Mouse (Mus musculus) adrenal gland, postnatal 4 days (tissue): ENCODE data around the gene 9430097D07Rik. TPM values are rescaled to one million over a fixed set of nuclear protein-coding genes. Genes with fewer than 3 reads are reported as not detected.

Experiments used
- DNase-seq, 2 experiments: peaks; one replicate each; pipeline ENCODE4 v3.0.0; 2021 to 2022; ENCODE audit warnings: low spot score in 2 of 2, mixed read lengths in 2 of 2
- total RNA-seq, 2 experiments: library from RNA; stranded (reverse); gene quantifications; 2 replicates each; pipeline ENCODE4 v1.2.3; 2021

The 9430097D07Rik gene
- total RNA-seq, 2 experiments from 2014 or later: not detected

DNA sequence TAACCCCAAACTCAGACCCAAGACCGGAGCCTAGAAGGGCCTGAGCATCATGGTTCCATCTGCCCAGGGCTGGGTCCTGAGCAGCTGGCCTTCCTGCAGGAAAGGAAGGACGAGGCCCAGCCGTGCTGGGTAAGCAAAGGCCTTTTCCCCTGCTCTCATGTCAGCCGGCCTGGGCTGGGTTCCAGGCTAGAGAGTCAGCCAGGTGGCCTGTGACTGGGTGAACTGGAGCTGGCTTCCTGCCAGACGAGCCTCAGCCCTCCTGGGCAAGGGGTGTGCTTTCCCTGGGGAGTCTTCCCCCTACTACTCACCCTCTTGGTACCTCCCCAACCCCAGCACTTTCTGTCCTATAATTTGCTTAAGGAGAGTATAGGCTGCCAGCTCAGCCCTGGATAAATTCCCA lies 7.3 kb downstream of the 9430097D07Rik start:
- DNase-seq: no peak

DNA sequence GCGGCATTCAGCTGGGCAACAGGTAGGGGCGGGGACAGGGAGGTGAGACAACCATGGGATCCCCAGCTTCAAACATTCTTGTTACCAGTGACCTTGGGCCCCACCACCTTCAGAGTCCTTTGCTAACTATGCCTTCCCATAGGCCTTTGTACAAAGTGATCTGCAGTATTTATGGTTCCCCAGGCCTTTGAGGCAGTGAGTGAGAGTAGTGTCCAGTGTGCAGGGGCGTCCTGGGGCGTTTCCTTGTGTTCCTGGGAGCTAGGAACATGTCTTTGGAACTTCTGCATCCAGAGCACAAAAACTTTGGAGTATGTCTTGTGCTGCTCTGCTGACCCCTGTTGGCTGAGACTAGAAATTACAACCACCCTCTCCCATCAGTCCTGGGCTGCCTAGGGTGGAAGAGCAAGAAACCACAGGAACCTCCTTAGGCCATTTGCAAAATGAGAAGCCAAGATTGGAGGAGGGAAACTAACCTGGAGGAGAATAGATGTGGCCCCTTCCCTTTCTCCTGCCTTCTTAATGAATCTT lies 8.9 kb downstream of the 9430097D07Rik start:
- DNase-seq: peak in 1 of 2 experiments; percentile 51

DNA sequence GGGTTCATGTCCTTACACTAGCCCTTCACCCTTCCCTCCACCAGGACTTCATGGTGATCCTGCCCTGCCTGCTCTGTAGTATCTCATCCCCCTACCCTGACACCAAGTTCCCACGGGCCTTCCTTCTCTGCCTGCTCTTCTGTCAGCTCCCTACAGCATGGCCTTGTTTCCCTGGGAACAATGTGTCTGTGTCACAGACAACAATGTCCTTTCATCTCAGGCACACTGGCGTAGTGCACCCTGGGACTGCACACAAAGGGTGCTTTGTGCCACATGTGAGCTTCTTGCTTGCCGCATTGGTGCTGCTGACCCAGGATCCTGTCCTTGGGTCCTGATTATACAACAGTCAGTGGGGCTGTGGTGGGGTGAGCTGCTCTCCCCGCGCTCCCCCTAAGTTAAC lies 15.9 kb downstream of the 9430097D07Rik start:
- DNase-seq: no peak

DNA sequence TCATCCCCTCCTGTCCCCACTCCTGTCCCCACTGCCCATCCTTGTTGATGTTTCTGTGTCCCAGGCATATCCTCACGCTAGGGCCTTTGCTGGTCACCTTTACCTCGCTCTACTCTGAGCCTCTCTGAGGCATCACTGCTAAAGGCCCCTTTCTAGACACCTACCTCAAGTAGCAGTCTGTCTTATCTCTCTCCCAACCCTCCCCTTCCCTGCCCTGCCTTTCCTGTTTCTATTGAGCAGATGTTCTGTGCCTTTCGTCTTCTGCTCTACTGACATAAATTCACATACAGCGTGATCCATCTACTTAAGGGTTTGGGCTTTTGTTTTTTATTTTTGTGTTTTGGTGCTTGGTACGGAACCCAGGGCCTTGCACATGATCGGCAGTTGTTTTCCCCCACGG lies 19.5 kb downstream of the 9430097D07Rik start:
- no peak for DNase-seq

DNA sequence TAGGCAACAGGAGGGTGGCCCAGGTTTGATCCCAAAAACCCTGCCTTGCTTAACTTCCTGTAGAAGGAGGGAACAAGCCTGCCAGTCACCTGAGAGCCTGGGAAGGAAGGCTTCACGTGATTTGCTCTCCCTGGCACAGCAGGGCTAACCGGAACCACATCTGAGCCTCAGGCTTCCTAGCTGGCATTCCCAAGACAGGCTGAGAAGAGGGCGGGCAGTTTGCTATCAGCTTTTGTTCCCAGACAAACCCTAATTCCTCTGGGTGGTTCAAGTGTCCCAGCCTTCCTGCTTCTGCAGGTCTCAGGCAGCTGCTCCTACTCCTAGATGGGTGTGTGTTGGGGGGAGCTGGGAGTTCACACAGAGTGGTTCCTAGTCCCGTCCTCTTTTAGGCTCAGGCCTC lies 20.0 kb downstream of the 9430097D07Rik start:
- DNase-seq: no peak

DNA sequence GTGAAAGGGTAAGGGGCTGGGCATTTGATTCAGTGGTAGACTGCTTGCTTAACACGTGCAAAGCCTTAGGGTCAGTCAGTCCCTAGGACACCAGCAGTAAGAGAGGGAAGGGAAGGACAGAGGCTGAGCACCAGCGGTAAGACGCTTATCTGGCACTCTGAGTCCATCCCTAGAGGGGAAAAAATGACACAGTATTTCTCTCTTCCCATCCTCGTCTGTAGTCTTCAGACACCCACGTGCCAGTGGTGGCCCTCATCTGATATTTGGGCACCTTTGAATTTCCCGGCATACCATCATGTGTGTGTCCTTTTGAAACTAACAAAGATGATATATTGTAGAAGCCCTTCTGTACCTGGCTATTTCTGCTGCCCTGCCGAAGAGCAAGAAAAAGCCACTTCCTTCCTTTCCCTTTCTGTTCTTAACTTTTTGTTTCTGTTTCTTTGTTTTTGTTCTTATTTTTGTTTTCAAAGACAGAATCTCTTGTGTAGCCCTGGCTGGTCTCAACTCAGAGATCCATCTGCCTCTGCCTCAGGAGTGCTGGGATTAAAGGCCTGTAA lies 21.8 kb downstream of the 9430097D07Rik start:
- no peak for DNase-seq

DNA sequence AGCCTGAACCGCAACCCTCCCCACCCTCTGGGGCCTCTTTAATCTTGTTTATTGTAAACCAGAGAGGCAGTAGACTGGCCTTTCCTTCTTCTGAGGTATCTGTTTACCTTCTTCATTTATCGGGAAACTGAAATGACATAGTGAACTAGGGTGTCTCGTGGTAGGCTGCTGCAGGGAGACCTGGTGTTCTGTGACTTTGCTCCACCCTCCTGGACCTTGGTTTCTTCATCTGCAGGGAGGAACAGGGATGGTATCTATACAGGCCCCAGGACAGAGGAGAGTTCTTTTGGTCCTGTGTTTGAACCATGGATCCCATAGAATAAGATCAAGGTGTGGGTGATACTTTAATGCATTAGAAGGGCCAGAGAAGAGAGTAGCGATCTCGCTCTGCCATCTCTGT lies 24.2 kb downstream of the 9430097D07Rik start:
- no peak for DNase-seq

DNA sequence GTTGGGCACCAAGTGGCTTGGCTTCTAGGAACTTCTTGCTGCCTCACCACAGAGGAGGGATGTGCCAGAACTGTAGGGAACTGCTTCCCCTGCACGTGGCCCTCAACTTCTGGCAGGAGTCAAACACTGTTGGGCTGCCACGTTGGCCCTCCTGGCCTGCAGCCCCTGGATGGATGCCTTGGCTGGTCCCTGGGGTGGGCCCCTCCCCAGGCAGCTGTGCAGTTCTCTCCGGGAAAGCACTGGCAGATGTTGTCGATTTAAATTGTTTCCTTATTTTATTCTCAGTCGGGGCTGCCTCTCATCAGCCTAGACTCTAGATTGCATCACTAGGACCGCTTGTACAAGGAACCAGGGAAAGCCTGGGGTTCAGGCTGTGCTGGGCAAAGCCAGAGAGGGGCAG lies 25.7 kb downstream of the 9430097D07Rik start:
- no peak for DNase-seq

DNA sequence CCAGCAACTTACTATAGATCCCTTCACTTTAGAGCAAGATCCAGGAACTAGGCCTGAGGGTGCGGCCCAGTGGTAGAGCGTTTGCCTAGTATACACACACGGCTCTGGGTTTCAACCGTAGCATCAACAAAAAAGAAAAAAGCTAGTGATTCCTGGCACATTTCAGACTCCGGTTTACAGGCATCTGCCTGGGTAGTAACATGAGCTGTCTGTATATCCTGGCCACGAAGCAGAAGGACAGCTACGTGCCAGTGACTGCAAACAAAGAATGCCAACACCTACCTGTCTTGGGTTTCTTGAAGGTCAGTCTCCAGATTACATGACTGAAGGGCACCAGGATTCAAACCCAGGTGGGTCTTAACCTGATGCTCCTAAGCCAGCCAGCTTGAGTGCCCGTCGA lies 26.3 kb downstream of the 9430097D07Rik start:
- DNase-seq: no peak

DNA sequence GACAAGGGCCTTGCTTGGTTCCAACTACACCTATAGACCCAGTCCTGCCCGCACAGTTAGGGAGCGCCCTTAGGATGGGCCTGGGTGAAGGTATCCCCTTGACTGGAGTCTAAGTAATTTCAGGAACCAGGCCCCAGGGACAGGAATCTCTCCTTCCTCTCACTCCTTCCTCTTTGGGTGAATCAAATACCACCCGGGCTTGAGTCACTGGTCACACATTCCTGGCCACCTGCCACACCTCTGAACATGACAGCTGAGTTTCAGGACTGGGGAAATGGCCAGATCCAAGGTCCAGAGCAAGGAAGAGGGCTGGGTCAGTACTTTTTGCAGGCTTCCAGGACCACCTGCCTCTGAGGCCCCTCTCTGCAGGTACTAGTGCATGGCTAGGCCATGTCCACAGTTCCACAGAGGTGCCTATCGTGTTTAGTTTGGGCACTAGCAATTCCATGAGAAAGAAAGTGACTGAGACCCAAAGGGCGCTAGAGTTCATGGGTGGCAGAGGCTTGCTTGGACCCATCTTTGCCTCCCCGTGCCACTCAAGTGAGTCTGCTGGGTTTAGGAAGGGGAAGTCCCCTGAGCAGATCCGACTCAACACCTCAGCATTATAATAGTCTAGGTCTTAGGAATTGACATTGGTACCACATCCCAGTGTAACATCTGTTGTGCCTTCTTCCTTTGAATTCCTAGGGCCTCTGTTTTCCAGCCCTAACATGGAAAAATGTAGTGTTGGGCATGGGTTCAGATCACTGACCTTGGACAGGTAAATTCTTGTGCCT lies 27.3 kb downstream of the 9430097D07Rik start:
- DNase-seq: no peak

DNA sequence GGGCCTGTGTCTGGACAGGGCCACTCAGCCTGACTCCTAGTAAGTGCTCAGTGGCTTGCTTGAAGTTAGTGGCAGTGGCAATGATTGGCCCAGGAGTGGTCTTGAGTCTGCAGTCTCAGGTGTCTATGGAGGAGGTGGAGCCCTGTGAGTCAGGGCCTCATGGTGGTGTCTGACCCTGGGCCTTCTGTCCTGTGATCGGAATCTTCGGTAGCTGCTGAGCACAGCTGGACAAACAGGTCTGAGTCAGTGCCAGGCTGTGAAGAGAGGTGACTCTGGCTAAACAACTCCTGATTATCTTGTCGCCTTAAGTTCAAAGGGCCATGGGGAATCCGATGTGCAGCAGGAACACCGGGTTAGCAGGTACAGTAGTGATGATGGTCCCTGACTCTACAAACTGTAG lies 28.1 kb downstream of the 9430097D07Rik start:
- no peak for DNase-seq

DNA sequence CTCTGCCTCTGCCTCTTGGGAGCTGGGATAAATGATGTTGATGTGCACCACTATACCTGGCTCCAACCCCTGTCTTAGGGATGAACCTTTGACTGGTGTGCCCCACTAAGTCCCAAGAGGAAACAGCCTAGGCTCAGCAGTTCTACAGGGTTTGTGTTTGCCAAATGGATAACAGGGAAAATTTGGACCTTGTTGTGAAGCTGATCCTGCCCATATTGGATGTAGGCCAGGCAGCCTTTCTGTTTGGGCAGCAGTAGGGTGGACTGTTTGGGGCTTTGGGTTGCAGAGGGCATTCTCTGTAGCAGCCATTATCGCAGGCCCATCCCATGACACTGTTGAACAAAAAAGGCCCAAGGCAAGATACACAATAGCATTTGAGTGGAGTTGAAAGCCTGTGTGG lies 28.5 kb downstream of the 9430097D07Rik start:
- no peak for DNase-seq

DNA sequence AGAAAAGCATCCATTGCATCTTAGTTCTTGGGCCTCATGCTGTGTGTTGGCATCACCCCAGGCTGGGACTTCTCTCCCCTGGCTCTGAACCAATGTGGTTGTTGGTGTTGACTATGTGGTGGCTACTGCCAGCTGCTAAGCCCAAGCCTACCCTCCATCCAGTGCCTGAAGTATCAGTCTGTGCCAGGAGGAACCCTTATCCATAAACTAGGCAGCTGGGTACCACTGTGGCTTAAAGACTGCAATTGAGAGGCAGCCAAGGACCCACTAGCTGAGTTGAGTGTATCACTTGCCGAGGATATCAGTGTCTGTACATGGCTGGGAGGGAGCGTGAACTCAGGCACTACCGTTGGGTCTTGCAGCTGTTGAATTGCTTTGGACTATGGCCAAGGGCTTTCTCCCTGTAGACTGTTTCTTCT lies 32.4 kb downstream of the 9430097D07Rik start:
- DNase-seq: no peak

DNA sequence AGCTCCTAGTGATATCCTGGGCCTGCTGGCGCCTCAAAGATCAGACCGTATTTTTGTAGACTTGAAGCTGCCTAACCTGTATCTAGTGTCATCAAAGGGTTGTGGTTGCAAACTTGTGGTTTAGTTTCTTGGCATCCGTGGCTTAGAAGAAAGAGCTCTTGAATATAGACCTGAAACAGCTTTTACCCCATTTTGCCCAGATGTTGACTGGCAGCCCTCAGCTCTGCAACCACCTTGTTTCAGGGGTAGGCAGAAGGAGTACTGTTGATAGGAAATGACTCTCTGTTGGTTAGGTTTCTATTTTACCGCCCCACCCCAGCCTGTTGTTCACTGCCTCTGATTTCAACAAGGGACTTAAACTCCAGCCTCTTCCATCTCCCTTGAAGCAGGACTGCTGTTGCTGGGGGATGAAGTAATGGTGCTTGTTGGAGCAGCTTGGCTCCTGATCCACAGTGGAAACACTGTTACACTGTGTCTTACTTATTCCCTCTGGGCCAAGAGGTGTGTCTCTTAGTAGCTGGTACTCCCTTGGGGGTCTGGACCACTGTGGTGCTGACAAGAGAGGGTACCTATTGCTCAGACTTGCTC lies 33.4 kb downstream of the 9430097D07Rik start:
- no peak for DNase-seq

DNA sequence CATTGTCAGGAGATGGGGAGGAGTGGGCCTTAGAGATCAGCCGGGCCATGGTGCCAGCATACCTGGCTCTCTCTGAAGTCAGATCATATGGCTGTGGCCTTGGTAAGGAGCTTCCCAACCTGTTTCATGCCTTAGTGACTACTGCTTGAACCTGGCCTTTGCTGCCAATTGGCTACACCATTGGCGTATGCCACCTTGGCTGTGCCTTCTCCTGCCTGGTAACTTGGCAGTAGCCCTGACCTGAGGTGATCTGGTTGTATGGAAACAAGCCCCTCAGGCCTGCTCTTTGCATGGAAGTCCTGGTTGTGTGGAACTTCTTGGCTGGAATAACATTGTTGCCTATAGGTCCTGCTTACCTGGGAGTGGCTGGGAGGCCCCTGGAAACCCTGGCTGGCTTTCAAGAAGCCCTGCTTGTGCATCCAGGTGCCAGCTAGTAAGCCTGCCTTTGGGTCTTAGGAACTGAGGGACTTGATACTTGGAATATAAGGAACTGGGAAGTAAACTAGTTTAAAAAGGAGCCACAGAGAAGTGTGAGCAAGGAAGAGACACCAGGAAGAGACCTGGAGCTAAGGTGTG lies 34.1 kb downstream of the 9430097D07Rik start:
- DNase-seq: no peak

DNA sequence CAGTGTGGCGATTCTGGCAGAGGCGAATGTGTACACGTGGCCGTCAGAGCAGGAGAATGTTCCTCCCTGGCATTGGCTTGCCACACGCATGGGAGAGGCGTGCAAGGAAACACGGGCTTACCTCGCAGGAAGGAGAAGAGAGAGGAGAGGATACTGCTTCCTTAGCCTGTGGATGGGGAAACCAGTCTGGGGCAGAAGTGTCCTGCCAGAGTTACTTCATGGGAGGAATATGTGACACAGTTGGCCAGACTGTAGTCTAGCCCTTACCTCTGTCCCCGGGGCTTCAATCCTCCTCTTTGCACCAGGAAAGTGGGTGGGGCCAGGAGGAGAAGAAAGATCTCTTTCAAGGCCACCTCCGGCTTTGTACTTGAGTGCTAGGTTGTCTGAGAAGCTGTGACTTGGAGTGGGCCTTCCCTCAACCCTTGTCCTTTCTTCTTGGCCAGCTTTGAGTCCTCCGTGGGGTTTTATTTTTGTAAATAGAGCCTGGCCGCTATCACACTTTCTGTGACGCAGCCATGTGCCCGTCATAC lies 36.0 kb downstream of the 9430097D07Rik start:
- no peak for DNase-seq

DNA sequence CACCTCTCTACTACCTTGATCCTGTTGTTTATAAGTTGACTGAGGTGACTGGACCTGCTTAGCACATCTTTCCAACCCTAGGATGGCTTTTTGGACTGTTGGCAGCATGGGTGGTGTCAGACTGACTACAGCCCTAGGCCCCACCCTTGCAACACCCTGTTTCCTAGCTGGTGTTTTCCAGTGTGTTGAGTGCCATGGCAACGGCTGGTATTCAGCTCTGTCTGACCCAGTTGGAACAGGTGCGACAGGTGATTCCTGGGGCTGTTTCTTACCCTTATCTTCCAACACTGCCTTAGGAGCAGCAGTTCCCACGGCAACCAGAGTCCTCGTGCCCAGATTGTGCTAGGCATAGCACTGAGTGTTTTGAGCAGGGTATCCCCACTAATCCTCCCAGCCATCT lies 37.0 kb downstream of the 9430097D07Rik start:
- DNase-seq: no peak

DNA sequence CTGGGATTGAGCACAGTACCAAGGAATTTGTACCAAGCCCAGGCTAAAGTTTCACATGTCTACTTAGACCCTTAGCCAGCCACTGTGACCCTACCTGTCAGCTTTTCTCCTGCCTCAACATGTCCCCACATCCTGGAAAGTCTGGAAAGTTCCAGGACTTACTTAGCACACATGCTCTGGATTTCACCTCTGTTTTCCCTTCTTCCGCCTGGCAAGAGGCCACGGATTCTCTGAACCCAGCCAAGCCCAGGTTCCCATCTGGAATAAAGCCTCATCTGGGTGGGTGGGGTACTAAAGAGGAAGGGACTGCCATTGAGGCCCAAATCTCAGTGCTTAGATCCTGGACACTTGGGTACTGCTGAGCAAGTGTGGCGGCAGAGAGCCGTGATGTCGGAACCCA lies 37.5 kb downstream of the 9430097D07Rik start:
- DNase-seq: no peak

DNA sequence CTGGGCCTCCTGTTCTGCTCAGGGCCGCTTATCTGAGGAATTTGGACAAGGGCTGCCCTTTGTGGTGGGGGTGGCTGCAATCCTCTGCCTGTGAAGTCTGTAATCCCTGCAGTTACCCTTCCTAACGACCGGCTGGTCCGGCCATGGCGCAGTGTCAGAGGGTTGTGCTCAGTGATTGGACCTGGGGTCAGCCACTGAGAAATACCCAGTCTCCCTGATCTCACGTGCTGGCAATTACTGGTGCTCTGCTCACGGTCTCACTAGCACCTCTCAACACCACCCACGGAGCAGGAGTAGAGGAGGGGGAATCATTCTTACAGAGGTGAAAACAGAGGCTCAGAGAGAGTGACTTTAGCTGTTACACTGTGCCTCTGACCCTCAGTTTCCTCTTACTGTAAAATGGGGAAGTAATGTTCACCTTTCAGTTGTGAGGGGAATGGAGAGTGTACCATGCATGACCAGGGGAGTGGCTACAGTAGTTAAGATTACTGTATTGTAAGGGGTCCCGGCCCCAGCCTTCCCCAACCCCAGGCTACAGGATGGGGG lies 38.1 kb downstream of the 9430097D07Rik start:
- DNase-seq: no peak

DNA sequence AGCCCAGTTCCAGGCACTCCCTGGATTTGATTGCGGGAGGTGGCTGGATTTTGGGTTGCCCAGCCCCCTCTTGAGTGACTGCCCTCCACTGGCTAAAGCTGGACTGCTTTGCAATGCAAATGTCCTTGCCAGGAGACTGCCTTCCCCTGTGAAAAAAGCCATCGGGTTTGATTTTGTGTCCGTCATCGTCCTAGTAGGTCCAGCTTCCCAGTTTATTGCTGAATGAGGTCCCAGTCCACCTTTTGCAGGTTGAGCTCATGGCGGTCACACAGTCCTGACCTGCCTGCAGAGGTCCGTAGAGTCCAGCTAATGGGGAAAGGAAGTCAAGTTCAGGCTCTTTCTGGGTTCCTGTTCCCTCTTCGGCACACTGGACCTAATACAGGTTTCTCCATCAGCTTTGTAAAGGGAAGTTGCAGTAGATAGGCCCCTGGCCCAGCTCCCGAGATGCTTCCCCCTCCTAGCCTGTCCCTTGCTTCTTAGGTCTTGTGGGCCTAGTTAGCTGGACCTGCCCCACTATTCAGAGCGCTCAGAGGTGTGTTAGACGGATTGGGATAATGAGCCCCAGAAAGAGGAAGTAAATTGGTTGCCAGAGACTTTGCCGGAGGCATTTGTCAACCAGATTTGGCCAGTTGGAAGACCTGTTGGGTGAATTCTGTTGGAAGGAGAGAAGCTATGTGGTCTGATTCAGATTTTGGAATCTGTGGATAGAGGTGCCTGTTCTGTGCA lies 38.7 kb downstream of the 9430097D07Rik start:
- DNase-seq: peak in 1 of 2 experiments; percentile 37
